Mouse (Mus musculus) lung, postnatal 0 days (tissue): ENCODE data around the gene Ptpn1.

Experiments
- CTCF ChIP-seq: IDR thresholded peaks from 2 replicates; pipeline ENCODE4 v1.5.1; 2016; ENCODE audit warnings: antibody characterized with exemption, mild to moderate bottlenecking
- EP300 ChIP-seq: IDR thresholded peaks from 2 replicates; pipeline ENCODE4 v1.6.1; 2016; ENCODE audit warnings: antibody characterized with exemption, mild to moderate bottlenecking, control low read depth

GRCm38 (mm10) chr2:167887516-167888347 lies 44.1 kb upstream of the Ptpn1 start:
- TF ChIP-seq CTCF (no peak), EP300 (peak; percentile 81)
